Mouse (Mus musculus) hindbrain, embryonic 14.5 days (tissue): ENCODE results near the gene Nacc2. TPM values are rescaled to one million over a fixed set of nuclear protein-coding genes. Genes with fewer than 3 reads are reported as not detected.
A peak's percentile ranks its signal among the peaks of the same experiment; 100 is the strongest.

ENCODE experiments used
- ATAC-seq: fragments of 200-750 bp; cut with Nextera tagmentation; 2 replicates; pipeline ENCODE4 v1.8.0; 2017; ENCODE audit warnings: moderate number of reproducible peaks, mild to moderate bottlenecking, moderate TSS enrichment, moderate library complexity; ENCODE audit not compliant: low FRiP score
- DNase-seq: peaks from one replicate; pipeline ENCODE4 v3.0.0-alpha.2; 2015; ENCODE audit warnings: low spot score
- H3K27ac ChIP-seq: fragments of 300-500 bp; sonication (generic); 2 replicates; pipeline ENCODE4 v1.5.1; 2014; ENCODE audit warnings: mild to moderate bottlenecking, moderate library complexity
- H3K27me3 ChIP-seq: fragments of 300-500 bp; sonication (generic); 2 replicates; pipeline ENCODE4 v1.6.1; 2014; ENCODE audit warnings: mild to moderate bottlenecking, low read length, mixed read lengths; ENCODE audit not compliant: control insufficient read depth, insufficient read depth
- H3K36me3 ChIP-seq: fragments of 300-500 bp; sonication (generic); replicated peaks from 2 replicates; pipeline ENCODE4 v1.6.1; 2014; ENCODE audit not compliant: control insufficient read depth, insufficient read depth
- H3K4me1 ChIP-seq: fragments of 300-500 bp; sonication (generic); replicated peaks from 2 replicates; pipeline ENCODE4 v1.6.1; 2014; ENCODE audit warnings: antibody characterized with exemption, low read length, mixed read lengths; ENCODE audit not compliant: control insufficient read depth, insufficient read depth
- H3K4me2 ChIP-seq: fragments of 300-500 bp; sonication (generic); replicated peaks from 2 replicates; pipeline ENCODE4 v1.6.1; 2014; ENCODE audit warnings: mild to moderate bottlenecking, moderate library complexity
- H3K4me3 ChIP-seq: fragments of 300-500 bp; sonication (generic); replicated peaks from 2 replicates; pipeline ENCODE4 v1.5.1; 2014; ENCODE audit warnings: mild to moderate bottlenecking, low read length
- H3K9ac ChIP-seq: fragments of 300-500 bp; sonication (generic); 2 replicates; pipeline ENCODE4 v1.6.1; 2014
- H3K9me3 ChIP-seq: fragments of 300-500 bp; sonication (generic); 2 replicates; pipeline ENCODE4 v1.6.1; 2016; ENCODE audit warnings: low read length; ENCODE audit not compliant: control insufficient read depth
- WGBS: fragments of 180-500 bp; shearing (Covaris S2); extraction: QIAGEN DNeasy Blood & Tissue Kit; methylation state at CpG from one replicate; pipeline ENCODE4 v1.1.7; 2014; 5-methylcytosine and 5-hydroxymethylcytosine counted together
- polyA plus RNA-seq: library from polyadenylated mRNA; unstranded; fragments of >200 nt; fragmentation: Nextera tagmentation; extraction: Ambion mirVana; gene quantifications from 2 replicates; pipeline ENCODE4 v1.2.1, GENCODE M21; 2014

Nacc2 gene
- polyA plus RNA-seq, 1 experiment from 2014 or later = 19.2 TPM

DNA sequence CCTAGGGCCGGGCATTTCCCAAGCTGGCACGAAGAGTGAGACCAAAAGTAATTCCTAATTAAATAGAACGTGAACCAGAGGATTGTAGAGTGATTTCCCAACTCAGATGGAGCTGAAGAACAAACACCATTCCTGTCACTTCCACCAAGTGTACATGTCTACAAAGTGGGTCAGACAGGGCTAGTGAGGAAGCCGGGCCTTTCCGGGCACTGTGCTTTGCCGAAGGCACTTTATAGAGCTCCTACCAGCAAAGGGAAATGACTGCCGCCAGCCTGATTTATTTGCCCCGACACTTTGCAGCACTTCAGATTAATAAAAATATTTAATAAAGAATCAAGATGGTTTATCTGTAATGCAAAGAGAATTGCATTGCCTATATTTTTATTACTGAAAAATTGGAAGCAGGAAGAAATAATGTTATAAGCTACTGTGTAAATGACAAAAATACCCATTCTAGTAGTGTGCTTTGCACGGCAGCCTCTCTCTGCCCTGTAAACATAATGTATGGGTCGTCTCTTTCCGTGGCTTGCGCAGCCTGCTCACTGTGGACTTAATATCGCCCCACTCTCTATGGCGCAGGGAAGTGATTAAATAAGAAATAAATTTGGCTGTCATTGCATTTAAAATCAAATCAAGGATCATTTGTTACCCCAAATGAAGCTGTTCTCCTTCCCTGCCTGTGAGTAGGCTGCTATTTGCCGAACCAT is 88.5 kb downstream of the Nacc2 start:
- Histone ChIP-seq H3K27me3 (no peaks in the 10 kb centered on the region), H3K4me2 (no peak overlapping the region), H3K4me3 (no peak overlapping the region), H3K9me3 (no peaks in the 10 kb centered on the region), H3K4me1 (no peaks in the 10 kb centered on the region), H3K9ac (no peak overlapping the region), H3K36me3 (no peaks in the 10 kb centered on the region), H3K27ac (no peak overlapping the region)
- no peak for DNase-seq
- 82% methylated on average over 15 of the region's 15 CpGs for WGBS
- no peak for ATAC-seq

DNA sequence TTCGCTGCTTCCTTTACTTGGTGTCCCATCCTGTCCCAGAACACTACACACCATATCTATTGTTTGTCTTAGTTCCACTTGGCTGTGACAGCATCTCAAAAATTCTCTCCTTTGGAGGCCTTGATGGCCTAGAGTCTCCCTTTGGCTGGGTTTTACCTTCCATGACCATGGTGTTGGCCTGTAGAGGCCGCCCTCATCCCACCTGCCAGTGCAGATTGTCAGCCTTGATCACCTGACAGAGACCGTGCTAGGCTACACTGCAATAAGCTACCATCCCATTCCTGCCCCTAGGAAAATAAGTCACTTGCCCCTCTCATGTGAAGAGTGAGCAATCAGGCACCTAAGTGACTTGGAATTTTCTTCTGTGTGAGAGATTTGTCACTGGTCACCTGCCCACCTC is 92.7 kb downstream of the Nacc2 start:
- H3K27me3 ChIP-seq = no peaks in the 10 kb centered on the region
- ATAC-seq = no peak
- H3K4me2 ChIP-seq = no peak overlapping the region
- H3K4me3 ChIP-seq = no peak overlapping the region
- H3K4me1 ChIP-seq = no peaks in the 10 kb centered on the region
- H3K9ac ChIP-seq = no peak overlapping the region
- H3K9me3 ChIP-seq = no peaks in the 10 kb centered on the region
- no peak for DNase-seq
- H3K27ac ChIP-seq = no peak overlapping the region
- H3K36me3 ChIP-seq = no peaks in the 10 kb centered on the region
- WGBS = 45% methylated on average over 3 of the region's 3 CpGs

DNA sequence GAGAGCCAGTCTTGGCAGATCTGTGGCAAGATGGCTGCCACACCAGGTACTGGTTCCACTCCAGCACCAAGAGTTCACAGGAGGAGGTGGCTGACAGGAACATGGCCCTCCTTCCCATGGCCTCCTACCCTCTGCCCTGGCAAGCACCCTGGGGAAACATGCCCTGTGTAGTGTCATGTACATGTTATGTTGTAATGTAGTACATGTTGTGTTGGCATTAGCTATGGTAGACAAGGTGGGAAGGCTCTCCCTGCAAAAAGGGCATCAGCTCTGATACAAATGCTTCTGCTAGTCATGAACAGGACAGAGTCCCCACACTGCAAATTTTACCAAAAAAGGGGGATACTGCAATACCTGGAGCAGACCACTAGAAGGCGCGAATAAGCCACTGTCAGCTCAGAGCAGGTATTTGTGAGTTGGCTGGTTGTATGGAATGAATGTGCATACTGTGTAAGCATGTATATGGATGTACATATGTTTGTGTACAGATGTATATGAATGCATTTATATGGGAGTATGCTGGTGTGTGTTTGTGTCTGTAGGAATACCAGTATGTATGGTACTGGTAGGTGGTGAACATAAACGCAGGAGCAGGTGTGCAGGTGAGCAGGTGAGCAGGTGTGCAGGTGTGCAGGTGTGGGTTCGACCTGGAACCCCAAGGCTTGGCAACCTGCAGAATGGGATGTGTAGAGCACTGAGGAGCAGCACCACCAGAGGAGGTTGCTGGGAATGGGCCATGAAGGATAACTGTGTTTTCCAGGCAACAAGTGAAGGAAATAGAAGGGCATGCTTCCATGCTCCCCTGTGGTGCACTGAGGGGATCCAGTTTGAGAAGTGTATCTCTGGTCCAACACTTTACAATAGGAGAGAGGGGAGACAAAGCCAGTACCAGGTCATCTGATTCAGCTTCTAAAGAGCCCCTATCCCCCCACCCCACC is 98.6 kb downstream of the Nacc2 start:
- no peaks in the 10 kb centered on the region for H3K36me3 ChIP-seq
- H3K27me3 ChIP-seq = no peaks in the 10 kb centered on the region
- H3K4me2 ChIP-seq = no peak overlapping the region
- H3K9me3 ChIP-seq = no peaks in the 10 kb centered on the region
- no peak for ATAC-seq
- H3K9ac ChIP-seq = no peak overlapping the region
- WGBS = 34% methylated on average over 4 of the region's 4 CpGs
- DNase-seq = peak; percentile 78
- H3K27ac ChIP-seq = no peak overlapping the region
- H3K4me3 ChIP-seq = no peak overlapping the region
- peaks cover 11% of the 10 kb centered on the region for H3K4me1 ChIP-seq

GRCm38 (mm10) chr2:26022626-26023025 is 100.4 kb downstream of the Nacc2 start:
- 92% methylated on average over 1 of the region's 1 CpGs for WGBS

DNA sequence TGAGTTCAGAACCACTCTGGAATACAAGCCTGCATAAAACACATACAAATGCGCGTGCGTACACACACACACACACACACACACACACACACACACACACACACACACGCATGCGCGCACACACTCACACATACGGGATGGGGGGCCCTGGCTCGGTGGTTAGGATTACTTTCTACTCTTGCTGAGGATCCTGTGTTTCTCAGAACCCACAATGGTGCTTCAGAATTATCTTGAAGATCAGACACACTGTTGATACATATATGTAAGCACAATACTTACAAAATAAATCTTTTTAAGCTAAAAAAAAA is 100.8 kb downstream of the Nacc2 start:
- DNase-seq = no peak
- peaks cover 11% of the 10 kb centered on the region for H3K4me1 ChIP-seq
- 83% methylated on average over 8 of the region's 8 CpGs for WGBS
- 0 out of 2 replicates have a peak overlapping the region, but pooled peaks have one; percentile 46 for H3K27ac ChIP-seq
- peak overlapping the region; percentile 32 for H3K4me2 ChIP-seq
- ATAC-seq = peak; percentile 10; the same call in 1 of the 2 replicates
- no peaks in the 10 kb centered on the region for H3K9me3 ChIP-seq
- H3K36me3 ChIP-seq = no peaks in the 10 kb centered on the region
- no peaks in the 10 kb centered on the region for H3K27me3 ChIP-seq
- H3K9ac ChIP-seq = peak overlapping the region; percentile 46; the same call in 1 of the 2 replicates
- no peak overlapping the region for H3K4me3 ChIP-seq

More at GRCm38 (mm10) chr2:26022626-26023025, 100.4 kb downstream of the Nacc2 start:
- H3K9ac ChIP-seq = no peak overlapping the region
- DNase-seq = no peak
- H3K36me3 ChIP-seq = no peaks in the 10 kb centered on the region
- H3K9me3 ChIP-seq = no peaks in the 10 kb centered on the region
- H3K4me2 ChIP-seq = no peak overlapping the region
- no peak overlapping the region for H3K4me3 ChIP-seq
- H3K27ac ChIP-seq = no peak overlapping the region
- no peaks in the 10 kb centered on the region for H3K27me3 ChIP-seq
- ATAC-seq = no peak
- peaks cover 11% of the 10 kb centered on the region for H3K4me1 ChIP-seq

DNA sequence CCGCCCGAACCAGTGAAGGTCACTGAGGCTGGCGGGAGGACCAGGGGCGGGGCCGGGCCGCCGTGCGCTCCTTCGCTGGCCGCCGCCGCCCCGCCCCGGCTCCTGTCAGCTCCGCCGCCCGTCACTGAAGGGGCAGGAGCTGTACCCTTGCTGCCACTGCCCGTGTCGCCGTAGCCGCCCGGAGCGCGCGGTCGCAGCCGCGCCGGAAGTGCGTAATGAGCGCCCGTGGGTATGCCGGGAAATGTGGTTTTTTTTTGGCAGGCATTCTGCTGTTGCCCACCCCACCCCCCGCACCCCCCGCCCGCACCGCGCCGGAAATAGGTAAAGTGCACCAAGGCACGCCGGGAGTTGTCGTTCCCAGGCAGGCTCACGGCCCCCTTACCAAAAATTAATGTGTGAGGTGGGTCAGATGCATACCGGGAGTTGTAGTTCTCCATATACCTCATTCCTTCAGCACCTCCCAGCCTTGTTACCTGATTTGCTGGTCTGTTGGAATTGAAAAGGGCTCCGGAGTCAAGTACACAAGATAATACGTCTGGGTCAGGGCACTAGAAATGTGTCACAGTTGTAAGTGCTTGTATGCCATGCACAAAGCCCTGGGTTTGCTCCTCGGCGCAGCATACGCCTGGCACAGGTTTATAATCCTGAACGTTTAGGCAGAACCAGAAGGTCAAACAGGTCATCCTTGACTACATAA is 101.3 kb downstream of the Nacc2 start, which contains the start of gene Ubac1:
Gene Ubac1 (minus strand): TSS at position 187 of the 697 bp plus-strand sequence.
- DNase-seq (peak; percentile 94), ATAC-seq (peak; percentile 91)
- Histone ChIP-seq H3K4me1 (peaks cover 11% of the 10 kb centered on the region), H3K27ac (peak within 1 kb of the TSS; percentile 86), H3K9me3 (no peaks in the 10 kb centered on the region), H3K4me3 (peak within 1 kb of the TSS; percentile 91), H3K9ac (peak within 1 kb of the TSS; percentile 90), H3K4me2 (peak within 1 kb of the TSS; percentile 94), H3K27me3 (no peaks in the 10 kb centered on the region), H3K36me3 (no peaks in the 10 kb centered on the region)
- 5% methylated on average over 50 of the region's 50 CpGs for WGBS

DNA sequence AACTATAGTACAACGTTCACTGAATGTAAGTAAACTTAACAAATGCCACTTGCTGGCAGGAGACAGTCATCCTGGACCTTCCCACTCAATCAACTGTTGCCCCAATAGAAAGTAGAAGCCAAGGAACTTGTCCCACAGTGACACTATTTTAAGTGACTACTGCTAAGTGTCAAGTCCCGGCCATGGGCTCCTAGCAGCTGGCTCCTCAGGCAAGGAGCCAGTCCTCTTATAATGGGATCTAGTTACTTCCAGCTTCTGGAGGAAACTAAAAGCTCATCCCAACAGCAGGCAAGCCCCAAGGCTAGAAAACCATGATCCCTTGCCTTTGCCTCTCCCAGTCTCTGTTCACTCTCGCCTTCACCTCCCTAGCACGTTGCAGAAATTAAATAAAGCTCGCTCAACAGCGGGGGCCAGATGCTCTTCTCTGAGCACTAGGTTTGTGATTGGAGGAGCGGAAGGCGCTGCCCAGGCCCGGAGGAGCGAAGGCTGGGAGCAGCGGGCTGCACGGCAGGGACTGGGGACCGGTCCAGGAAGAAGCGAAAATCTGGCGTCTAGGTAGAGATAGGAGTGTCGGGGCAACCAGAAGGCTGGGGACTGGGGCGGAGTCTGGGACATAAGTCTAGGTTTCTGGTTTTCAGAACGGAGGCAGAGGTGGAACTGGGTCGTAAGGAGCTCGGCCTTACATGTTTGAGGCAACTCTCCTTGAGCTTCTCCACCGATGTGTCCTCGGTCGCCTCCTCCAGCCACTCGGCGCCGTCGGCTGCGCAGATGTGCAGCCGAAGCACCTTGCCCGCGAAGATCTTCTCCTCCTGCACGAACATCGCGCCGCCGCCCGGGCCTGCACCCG is 102.1 kb downstream of the Nacc2 start:
- H3K4me2 ChIP-seq = peak overlapping the region; percentile 94
- no peaks in the 10 kb centered on the region for H3K27me3 ChIP-seq
- peak; percentile 14; the same call in 1 of the 2 replicates for ATAC-seq
- H3K27ac ChIP-seq = peak overlapping the region; percentile 86
- DNase-seq = peak; percentile 30
- H3K4me3 ChIP-seq = peak overlapping the region; percentile 91
- 2% methylated on average over 38 of the region's 38 CpGs for WGBS
- no peaks in the 10 kb centered on the region for H3K9me3 ChIP-seq
- peak overlapping the region; percentile 90 for H3K9ac ChIP-seq
- peaks cover 11% of the 10 kb centered on the region for H3K4me1 ChIP-seq
- 0 out of 2 replicates have a peak, but pooled peaks cover 4% of the 10 kb centered on the region for H3K36me3 ChIP-seq

DNA sequence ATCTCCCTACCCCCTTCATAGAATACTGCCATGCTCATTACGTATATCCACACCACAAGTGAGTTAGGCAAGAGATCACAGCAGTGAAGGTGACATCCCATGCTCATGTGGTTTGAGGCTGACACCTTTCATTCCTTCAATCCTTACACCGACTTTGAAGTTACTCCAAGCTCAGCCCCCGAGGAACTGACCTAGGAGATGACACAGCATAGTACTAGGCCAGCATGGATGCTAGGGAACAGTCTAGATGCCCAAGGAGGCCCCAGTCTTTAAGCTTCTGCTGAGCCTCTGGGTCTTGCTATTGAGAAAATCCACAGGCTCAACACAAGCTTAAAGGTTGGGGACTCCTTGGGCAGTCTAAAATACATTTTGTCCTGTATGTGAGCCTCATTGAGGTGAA is 103.1 kb downstream of the Nacc2 start:
- Histone ChIP-seq H3K36me3 (peaks cover 11% of the 10 kb centered on the region; the same call in 1 of the 2 replicates), H3K4me1 (peaks cover 11% of the 10 kb centered on the region), H3K9ac (no peak overlapping the region; the same call in 1 of the 2 replicates), H3K9me3 (no peaks in the 10 kb centered on the region), H3K27ac (no peak overlapping the region), H3K4me2 (peak overlapping the region; percentile 94), H3K27me3 (no peaks in the 10 kb centered on the region), H3K4me3 (no peak overlapping the region)
- no peak for DNase-seq
- ATAC-seq = no peak
- 89% methylated on average over 3 of the region's 3 CpGs for WGBS
